Mouse (Mus musculus): Measurements from ENCODE around the gene Fam20c. TPM values are rescaled to one million over a fixed set of nuclear protein-coding genes. Genes with fewer than 3 reads are reported as not detected.

Gene Fam20c
- polyA plus RNA-seq, 1 experiment from 2014 or later = 6.2 TPM

- no peaks in the 10 kb centered on the region for H3K9me3 ChIP-seq
- no peak overlapping the region for H3K4me3 ChIP-seq
- H3K4me2 ChIP-seq = no peak overlapping the region
- no peak for ATAC-seq (ENCODE audit: borderline replicate concordance, extremely low read depth, low FRiP score, low TSS enrichment)
- no peak overlapping the region for H3K9ac ChIP-seq
- no peaks in the 10 kb centered on the region for H3K36me3 ChIP-seq
- WGBS = 12% methylated on average over 13 of the region's 13 CpGs
- peaks cover 9% of the 10 kb centered on the region for H3K4me1 ChIP-seq
- H3K27me3 ChIP-seq = no peaks in the 10 kb centered on the region
- H3K27ac ChIP-seq = no peak overlapping the region
These were observed 103.5 kb downstream of the Fam20c start for GRCm38 (mm10) chr5:138857811-138858251.

Other genes with a start within 250 kb of the Fam20c start
- not detected in 2 replicates for gene 1700123K08Rik, start 189.8 kb upstream of the Fam20c start, polyA plus RNA-seq (2015; fragmentation: Nextera tagmentation; extraction: Ambion mirVana)
- gene Zfp68, start 134.8 kb upstream of the Fam20c start, polyA plus RNA-seq (2015; fragmentation: Nextera tagmentation; extraction: Ambion mirVana) = 69.5 and 79.3 TPM in 2 replicates
- gene A430033K04Rik, start 131.7 kb upstream of the Fam20c start, polyA plus RNA-seq (2015; fragmentation: Nextera tagmentation; extraction: Ambion mirVana) = 14.5 and 15.7 TPM in 2 replicates
- gene Gm5294, start 65.6 kb downstream of the Fam20c start, polyA plus RNA-seq (2015; fragmentation: Nextera tagmentation; extraction: Ambion mirVana) = not detected in 2 replicates
- 53.2 and 56.3 TPM in 2 replicates for gene Pdgfa, start 242.9 kb downstream of the Fam20c start, polyA plus RNA-seq (2015; fragmentation: Nextera tagmentation; extraction: Ambion mirVana)

Data from lung, embryonic 15.5 days (tissue).